Mouse (Mus musculus): Measurements from ENCODE around the gene Nubpl. TPM values are rescaled to one million over a fixed set of nuclear protein-coding genes. Genes with fewer than 3 reads are reported as not detected.

The Nubpl gene
- polyA plus RNA-seq, 1 experiment = 0.89 TPM

- Histone ChIP-seq H3K4me3 (ENCODE audit: control insufficient read depth, insufficient read depth, low read length) (no peak overlapping the region), H3K4me1 (replicated peaks; ENCODE audit: control insufficient read depth, insufficient read depth, low read length) (no peaks in the 10 kb centered on the region), H3K36me3 (ENCODE audit: control insufficient read depth, insufficient read depth, low read length) (no peaks in the 10 kb centered on the region), H3K27me3 (ENCODE audit: control insufficient read depth, insufficient read depth, low read length) (no peaks in the 10 kb centered on the region), H3K27ac (ENCODE audit: control insufficient read depth, insufficient read depth, low read length) (no peak overlapping the region)
- DNase-seq = no peak
- TF ChIP-seq POLR2A (IDR thresholded peaks at IDR 0.05; ENCODE audit: control insufficient read depth, extremely low read depth, insufficient read depth, low read length, poor library complexity) (no peak), CTCF (IDR thresholded peaks at IDR 0.05; ENCODE audit: borderline replicate concordance, control insufficient read depth, extremely low read depth, insufficient read depth, low read length, poor library complexity) (no peak)
- 84% methylated on average over 3 of the region's 3 CpGs for WGBS
Measured at GRCm38 (mm10) chr12:52360136-52360535, 262.6 kb downstream of the Nubpl start.

DNA sequence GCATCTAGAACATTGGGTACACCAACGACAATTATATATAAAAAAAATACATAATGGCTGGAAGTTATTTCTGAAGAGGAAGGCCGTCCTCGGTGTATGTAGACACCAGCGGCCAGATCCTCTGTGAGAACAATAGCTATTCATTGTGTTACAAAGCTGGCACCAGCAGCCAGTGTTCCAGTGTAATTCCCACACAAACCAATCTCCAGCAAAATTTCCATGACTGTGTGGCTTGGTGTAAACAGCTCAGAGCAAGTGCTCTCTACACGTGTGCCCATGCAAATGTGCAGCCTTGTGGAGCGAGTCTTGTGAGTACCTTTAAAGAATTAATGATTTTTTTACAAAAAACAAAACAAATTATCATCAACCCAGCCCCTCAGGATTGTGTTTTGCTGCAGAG is 263.7 kb downstream of the Nubpl start:
- TF ChIP-seq CTCF (IDR thresholded peaks at IDR 0.05; ENCODE audit: borderline replicate concordance, control insufficient read depth, extremely low read depth, insufficient read depth, low read length, poor library complexity) = no peak
- Histone ChIP-seq H3K4me3 (ENCODE audit: control insufficient read depth, insufficient read depth, low read length) (no peak overlapping the region), H3K27me3 (ENCODE audit: control insufficient read depth, insufficient read depth, low read length) (no peaks in the 10 kb centered on the region), H3K4me1 (replicated peaks; ENCODE audit: control insufficient read depth, insufficient read depth, low read length) (no peaks in the 10 kb centered on the region), H3K36me3 (ENCODE audit: control insufficient read depth, insufficient read depth, low read length) (no peaks in the 10 kb centered on the region), H3K27ac (ENCODE audit: control insufficient read depth, insufficient read depth, low read length) (no peak overlapping the region)
- WGBS = 88% methylated on average over 6 of the region's 6 CpGs
- no peak for DNase-seq

Other genes starting within 250 kb of the Nubpl start
- 38.6 and 39.9 TPM in 2 replicates for gene Heatr5a, start 126.4 kb upstream of the Nubpl start, polyA plus RNA-seq (2012; rRNA removed)
- gene Dtd2, start 91.2 kb upstream of the Nubpl start, polyA plus RNA-seq (2012; rRNA removed) = 3.6 and 5.6 TPM in 2 replicates
- gene Gpr33, start 69.7 kb upstream of the Nubpl start, polyA plus RNA-seq (2012; rRNA removed) = 0.66 and 1.2 TPM in 2 replicates

Measured in thymus, adult 2 months (tissue).